Mouse (Mus musculus): ENCODE results near the gene A030005K14Rik. TPM values are rescaled to one million over a fixed set of nuclear protein-coding genes. Genes with fewer than 3 reads are reported as not detected.

A030005K14Rik gene
- polyA plus RNA-seq, 1 experiment from 2014 or later: not detected

GRCm38 (mm10) chr1:83014477-83014876 lies 44.7 kb downstream of the A030005K14Rik start:
- Histone ChIP-seq H3K27ac (ENCODE audit: low read depth, low read length) (no peak overlapping the region), H3K36me3 (ENCODE audit: control insufficient read depth, insufficient read depth, low read length) (no peaks in the 10 kb centered on the region), H3K4me1 (ENCODE audit: control insufficient read depth, insufficient read depth, low read length) (no peaks in the 10 kb centered on the region), H3K9me3 (ENCODE audit: control insufficient read depth, low read length) (no peaks in the 10 kb centered on the region), H3K4me3 (ENCODE audit: low read depth, low read length) (no peak overlapping the region), H3K9ac (ENCODE audit: low read length) (no peak overlapping the region), H3K27me3 (ENCODE audit: control insufficient read depth, insufficient read depth, low read length) (no peaks in the 10 kb centered on the region), H3K4me2 (no peak overlapping the region)
- ATAC-seq (ENCODE audit: low FRiP score): no peak
- no peak for DNase-seq (ENCODE audit: low spot score, missing footprints)
- 86% methylated on average over 3 of the region's 3 CpGs for WGBS

Other genes starting within 250 kb of the A030005K14Rik start
- 48.7 and 49.3 TPM in 2 replicates for gene Agfg1, start 219.9 kb downstream of the A030005K14Rik start, polyA plus RNA-seq (2014; fragmentation: Nextera tagmentation; extraction: Ambion mirVana)
- 0.23 TPM in 1 of 2 replicates, not detected in the other for gene A030005L19Rik, start 146.1 kb downstream of the A030005K14Rik start, polyA plus RNA-seq (2014; fragmentation: Nextera tagmentation; extraction: Ambion mirVana)
- gene A030014E15Rik, start 134.5 kb downstream of the A030005K14Rik start, polyA plus RNA-seq (2014; fragmentation: Nextera tagmentation; extraction: Ambion mirVana): not detected in 2 replicates
- not detected in 2 replicates for gene Gm6217, start 128.0 kb downstream of the A030005K14Rik start, polyA plus RNA-seq (2014; fragmentation: Nextera tagmentation; extraction: Ambion mirVana)
- gene A030003K21Rik, start 116.0 kb downstream of the A030005K14Rik start, polyA plus RNA-seq (2014; fragmentation: Nextera tagmentation; extraction: Ambion mirVana): not detected in 2 replicates
- not detected in 2 replicates for gene Gm7544, start 103.4 kb downstream of the A030005K14Rik start, polyA plus RNA-seq (2014; fragmentation: Nextera tagmentation; extraction: Ambion mirVana)
- gene Gm47955, start 99.1 kb downstream of the A030005K14Rik start, polyA plus RNA-seq (2014; fragmentation: Nextera tagmentation; extraction: Ambion mirVana): not detected in 2 replicates
- not detected in 2 replicates for gene Gm47959, start 58.8 kb downstream of the A030005K14Rik start, polyA plus RNA-seq (2014; fragmentation: Nextera tagmentation; extraction: Ambion mirVana)
- gene Slc19a3, start 20.9 kb downstream of the A030005K14Rik start, polyA plus RNA-seq (2014; fragmentation: Nextera tagmentation; extraction: Ambion mirVana): 0.33 and 0.83 TPM in 2 replicates
- not detected in 2 replicates for gene Krtap28-10, start 16.9 kb downstream of the A030005K14Rik start, polyA plus RNA-seq (2014; fragmentation: Nextera tagmentation; extraction: Ambion mirVana)
- gene Gm47969, start 14.4 kb downstream of the A030005K14Rik start, polyA plus RNA-seq (2014; fragmentation: Nextera tagmentation; extraction: Ambion mirVana): not detected in 2 replicates
- not detected in 2 replicates for gene Krtap28-13, start 1.6 kb upstream of the A030005K14Rik start, polyA plus RNA-seq (2014; fragmentation: Nextera tagmentation; extraction: Ambion mirVana)
- not detected in 2 replicates for gene Ccl20, start 57.4 kb upstream of the A030005K14Rik start, polyA plus RNA-seq (2014; fragmentation: Nextera tagmentation; extraction: Ambion mirVana)
- gene Daw1, start 100.4 kb upstream of the A030005K14Rik start, polyA plus RNA-seq (2014; fragmentation: Nextera tagmentation; extraction: Ambion mirVana): 0.40 TPM in 1 of 2 replicates, not detected in the other

All from midbrain, embryonic 11.5 days (tissue).